Mouse (Mus musculus) MEL (cell line): ENCODE measurements around the gene Snrnp70. TPM values are rescaled to one million over a fixed set of nuclear protein-coding genes. Genes with fewer than 3 reads are reported as not detected.
A peak's percentile ranks its signal among the peaks of the same experiment; 100 is the strongest.

Source experiments
- DNase-seq: peaks from one replicate; pipeline ENCODE4 v3.0.0; 2011; ENCODE audit warnings: low read depth, low spot score
- H3K27ac ChIP-seq: 2 replicates; pipeline ENCODE4 v1.5.1; 2012; ENCODE audit warnings: low read depth, mild to moderate bottlenecking, control low read depth, low read length, moderate library complexity; ENCODE audit not compliant: control insufficient read depth
- H3K27me3 ChIP-seq, 2 experiments: fragments of 150-350 bp in 1 of 2; sonication (generic) in 1 of 2; 2 replicates each; pipeline ENCODE4 v1.6.1; 2012; ENCODE audit warnings: low read length in 2 of 2, mild to moderate bottlenecking in 2 of 2, improper control_type of control experiment in 1 of 2, moderate library complexity in 1 of 2; ENCODE audit not compliant: insufficient read depth in 2 of 2, control insufficient read depth in 1 of 2
- H3K36me3 ChIP-seq, 2 experiments: 2 replicates each; pipeline ENCODE4 v1.6.1; 2012 to 2014; ENCODE audit warnings: low read length in 2 of 2, improper control_type of control experiment in 1 of 2, inconsistent platforms in 1 of 2, mild to moderate bottlenecking in 1 of 2; ENCODE audit not compliant: insufficient read depth in 2 of 2, control insufficient read depth in 1 of 2
- H3K4me1 ChIP-seq, 2 experiments: fragments of 150-350 bp in 1 of 2; sonication (generic) in 1 of 2; 2 replicates each; pipeline ENCODE4 v1.6.1; 2012; ENCODE audit warnings: low read length in 2 of 2, improper control_type of control experiment in 1 of 2, mild to moderate bottlenecking in 1 of 2; ENCODE audit not compliant: insufficient read depth in 2 of 2, control insufficient read depth in 1 of 2
- H3K4me3 ChIP-seq, 2 experiments: fragments of 150-350 bp in 1 of 2; sonication (generic) in 1 of 2; 2 replicates each; pipeline ENCODE4 v1.5.1; 2012; ENCODE audit warnings: low read depth in 2 of 2, low read length in 2 of 2, mild to moderate bottlenecking in 2 of 2, moderate library complexity in 2 of 2, control low read depth in 1 of 2, improper control_type of control experiment in 1 of 2; ENCODE audit not compliant: control insufficient read depth in 1 of 2, insufficient read depth in 1 of 2
- H3K79me2 ChIP-seq: 2 replicates; pipeline ENCODE4 v1.6.1; 2012; ENCODE audit warnings: mild to moderate bottlenecking, low read length, moderate library complexity; ENCODE audit not compliant: control insufficient read depth, poor library complexity, insufficient read depth
- H3K9ac ChIP-seq: 2 replicates; pipeline ENCODE4 v1.6.1; 2012; ENCODE audit warnings: low read depth, mild to moderate bottlenecking, control low read depth, low read length, moderate library complexity; ENCODE audit not compliant: control insufficient read depth, poor library complexity, severe bottlenecking
- H3K9me3 ChIP-seq: fragments of 150-350 bp; sonication (generic); replicated peaks from 2 replicates; pipeline ENCODE4 v1.6.1; 2012; ENCODE audit warnings: mild to moderate bottlenecking, low read length, improper control_type of control experiment, moderate library complexity; ENCODE audit not compliant: insufficient read depth
- CHD2 ChIP-seq: IDR thresholded peaks from 2 replicates; pipeline ENCODE4 v1.6.1; 2011; ENCODE audit warnings: low read length, improper control_type of control experiment
- E2F4 ChIP-seq: IDR thresholded peaks from 2 replicates; pipeline ENCODE4 v1.6.1; 2011; ENCODE audit warnings: low read depth, low read length, improper control_type of control experiment, borderline replicate concordance
- EP300 ChIP-seq, 2 experiments: IDR thresholded peaks; 2 replicates each; pipeline ENCODE4 v1.6.1; 2011; ENCODE audit warnings: improper control_type of control experiment in 2 of 2, low read length in 2 of 2, low read depth in 1 of 2, mild to moderate bottlenecking in 1 of 2
- ETS1 ChIP-seq: IDR thresholded peaks from 2 replicates; pipeline ENCODE4 v1.6.1; 2012; ENCODE audit warnings: low read depth, mild to moderate bottlenecking, inconsistent platforms, low read length, improper control_type of control experiment, moderate library complexity
- GABPA ChIP-seq: IDR thresholded peaks from 2 replicates; pipeline ENCODE4 v1.6.1; 2012; ENCODE audit warnings: low read depth, mild to moderate bottlenecking, inconsistent platforms, low read length, improper control_type of control experiment, moderate library complexity
- JUND ChIP-seq: IDR thresholded peaks from 2 replicates; pipeline ENCODE4 v1.6.1; 2011; ENCODE audit warnings: low read depth, mild to moderate bottlenecking, improper control_type of control experiment, low read length
- KAT2A ChIP-seq: conservative IDR thresholded peaks from 2 replicates; pipeline ENCODE4 v1.6.1; 2012; ENCODE audit warnings: low read depth, low read length, improper control_type of control experiment, inconsistent platforms
- MAFK ChIP-seq: IDR thresholded peaks from 2 replicates; pipeline ENCODE4 v1.6.1; 2011; ENCODE audit warnings: low read depth, mild to moderate bottlenecking, low read length, improper control_type of control experiment, borderline replicate concordance
- MAX ChIP-seq: IDR thresholded peaks from 2 replicates; pipeline ENCODE4 v1.6.1; 2011; ENCODE audit warnings: low read length, improper control_type of control experiment
- MXI1 ChIP-seq: IDR thresholded peaks from 2 replicates; pipeline ENCODE4 v1.6.1; 2011; ENCODE audit warnings: mild to moderate bottlenecking, low read depth, low read length, improper control_type of control experiment
- NELFE ChIP-seq: IDR thresholded peaks from 2 replicates; pipeline ENCODE4 v1.6.1; 2011; ENCODE audit warnings: low read depth, low read length, improper control_type of control experiment
- POLR2AphosphoS2 ChIP-seq: IDR thresholded peaks from 2 replicates; pipeline ENCODE4 v1.6.1; 2011; ENCODE audit warnings: low read length, improper control_type of control experiment
- POLR2AphosphoS5 ChIP-seq: IDR thresholded peaks from 2 replicates; pipeline ENCODE4 v1.6.1; 2012; ENCODE audit warnings: low read depth, borderline replicate concordance, mild to moderate bottlenecking, inconsistent platforms, low read length, moderate library complexity, mixed read lengths
- RCOR1 ChIP-seq: IDR thresholded peaks from 2 replicates; pipeline ENCODE4 v1.6.1; 2012; ENCODE audit warnings: low read depth, mild to moderate bottlenecking, inconsistent platforms, low read length, improper control_type of control experiment
- TAL1 ChIP-seq: IDR thresholded peaks from 2 replicates; pipeline ENCODE4 v1.6.1; 2012; ENCODE audit warnings: mild to moderate bottlenecking, inconsistent platforms, low read length, moderate library complexity, mixed read lengths
- TBP ChIP-seq: IDR thresholded peaks from 2 replicates; pipeline ENCODE4 v1.8.0; 2011; ENCODE audit warnings: low read depth, low read length, improper control_type of control experiment
- TCF12 ChIP-seq: IDR thresholded peaks from 2 replicates; pipeline ENCODE4 v1.6.1; 2014; ENCODE audit warnings: low read depth, mild to moderate bottlenecking, inconsistent platforms, low read length, improper control_type of control experiment, moderate library complexity
- UBTF ChIP-seq: IDR thresholded peaks from 2 replicates; pipeline ENCODE4 v1.6.1; 2012; ENCODE audit warnings: low read depth, mild to moderate bottlenecking, inconsistent platforms, low read length, improper control_type of control experiment, moderate library complexity, borderline replicate concordance; ENCODE audit not compliant: insufficient read depth
- USF1 ChIP-seq: IDR thresholded peaks from 2 replicates; pipeline ENCODE4 v1.6.1; 2014; ENCODE audit warnings: low read depth, mild to moderate bottlenecking, inconsistent platforms, low read length, improper control_type of control experiment, moderate library complexity
- USF2 ChIP-seq, 2 experiments: IDR thresholded peaks; 2 replicates each; pipeline ENCODE4 v1.6.1; 2011 to 2012; ENCODE audit warnings: improper control_type of control experiment in 2 of 2, low read length in 2 of 2, borderline replicate concordance in 1 of 2, inconsistent platforms in 1 of 2, low read depth in 1 of 2, mild to moderate bottlenecking in 1 of 2; ENCODE audit not compliant: insufficient read depth in 1 of 2
- ZC3H11A ChIP-seq: IDR thresholded peaks from 2 replicates; pipeline ENCODE4 v1.6.1; 2012; ENCODE audit warnings: low read depth, mild to moderate bottlenecking, inconsistent platforms, low read length, improper control_type of control experiment
- ZNF384 ChIP-seq: IDR thresholded peaks from 2 replicates; pipeline ENCODE4 v1.6.1; 2012; ENCODE audit warnings: low read depth, mild to moderate bottlenecking, inconsistent platforms, low read length, improper control_type of control experiment
- polyA plus RNA-seq, 2 experiments: library from polyadenylated mRNA; stranded (reverse) in 1 of 2; unstranded in 1 of 2; fragments of >175 nt in 1 of 2; fragments of >200 nt in 1 of 2; gene quantifications; 2 replicates each; pipeline versions ENCODE4 v1.2.1 to v1.2.4; 2012; ENCODE audit warnings: low replicate concordance in 2 of 2, low read depth in 1 of 2; ENCODE audit not compliant: insufficient read length in 2 of 2, insufficient read depth in 1 of 2, missing spikeins in 1 of 2
- total RNA-seq: library from RNA; depleted of rRNA; stranded (reverse); fragments of 300-350 nt; gene quantifications from 2 replicates; pipeline ENCODE4 v1.2.3, GENCODE M21; 2012

Snrnp70 gene
- total and polyA plus RNA-seq, 3 experiments, result 272 to 1,478 (median 588) TPM

- TF ChIP-seq MXI1 (no peak), POLR2AphosphoS5 (no peak), POLR2AphosphoS2 (no peak), USF2 (IDR thresholded peaks at IDR 0.05; ENCODE audit: borderline replicate concordance in 1 of 2, insufficient read depth in 1 of 2, low read depth in 1 of 2, low read length in 2 of 2) (no peak), TBP (no peak), MAFK (no peak), USF1 (no peak), UBTF (no peak), TCF12 (no peak), MAX (no peak), KAT2A (no peak), E2F4 (no peak), EP300 (IDR thresholded peaks at IDR 0.05; ENCODE audit: low read depth in 1 of 2, low read length in 2 of 2) (no peak), RCOR1 (no peak), GABPA (no peak), TAL1 (no peak)
- TF ChIP-seq, all 39 proteins: peak for 0
- Histone ChIP-seq H3K36me3 (peaks cover 0 to 17% of the 10 kb centered on the region in 2 experiments; a peak in 2 of 4 replicates), H3K4me1 (peaks cover 6 to 31% of the 10 kb centered on the region in 2 experiments), H3K9ac (no peak overlapping the region), H3K27ac (no peak overlapping the region), H3K9me3 (no peaks in the 10 kb centered on the region), H3K27me3 (no peaks in the 10 kb centered on the region), H3K79me2 (no peaks in the 10 kb centered on the region; the same call in 1 of the 2 replicates), H3K4me3 (no peak overlapping the region)
- DNase-seq, result no peak
Measured at GRCm38 (mm10) chr7:45363983-45364382, 31.6 kb downstream of the Snrnp70 start.

GRCm38 (mm10) chr7:45362801-45363200 lies 32.7 kb downstream of the Snrnp70 start:
- no peak overlapping the region for H3K27ac ChIP-seq
- H3K36me3 ChIP-seq, result peaks cover 0 to 15% of the 10 kb centered on the region in 2 experiments; a peak in 2 of 4 replicates
- no peaks in the 10 kb centered on the region for H3K9me3 ChIP-seq
- peaks cover 6 to 21% of the 10 kb centered on the region in 2 experiments for H3K4me1 ChIP-seq
- DNase-seq, result peak; percentile 89
- no peaks in the 10 kb centered on the region for H3K27me3 ChIP-seq
- no peak overlapping the region for H3K9ac ChIP-seq
- no peak overlapping the region for H3K4me3 ChIP-seq
- H3K79me2 ChIP-seq, result no peaks in the 10 kb centered on the region; the same call in 1 of the 2 replicates
- no peak for TF ChIP-seq GABPA
- TF ChIP-seq NELFE, result no peak
- TF ChIP-seq E2F4, result no peak
- TF ChIP-seq EP300 (IDR thresholded peaks at IDR 0.05; ENCODE audit: low read depth in 1 of 2, low read length in 2 of 2), result no peak
- no peak for TF ChIP-seq ZC3H11A
- no peak for TF ChIP-seq ETS1
- TF ChIP-seq ZNF384, result no peak
- TF ChIP-seq JUND, result no peak
- no peak for TF ChIP-seq CHD2
